Mouse (Mus musculus) heart, embryonic 13.5 days (tissue): ENCODE data around the gene Tbc1d10a. TPM values are rescaled to one million over a fixed set of nuclear protein-coding genes. Genes with fewer than 3 reads are reported as not detected.

Experiments used
- ATAC-seq: fragments of 200-750 bp; cut with Nextera tagmentation; 2 replicates; pipeline ENCODE4 v1.8.0; 2017; ENCODE audit warnings: moderate TSS enrichment; ENCODE audit not compliant: insufficient number of reproducible peaks, low FRiP score, low TSS enrichment; ENCODE audit errors: extremely low read depth
- H3K27ac ChIP-seq: fragments of 300-500 bp; sonication (generic); replicated peaks from 2 replicates; pipeline ENCODE4 v1.5.1; 2015; ENCODE audit warnings: moderate library complexity, mild to moderate bottlenecking, inconsistent platforms
- H3K27me3 ChIP-seq: fragments of 300-500 bp; sonication (generic); replicated peaks from 2 replicates; pipeline ENCODE4 v1.6.1; 2015; ENCODE audit warnings: mild to moderate bottlenecking, inconsistent platforms
- H3K36me3 ChIP-seq: fragments of 300-500 bp; sonication (generic); 2 replicates; pipeline ENCODE4 v1.6.1; 2015; ENCODE audit warnings: mild to moderate bottlenecking, inconsistent platforms
- H3K4me1 ChIP-seq: fragments of 300-500 bp; sonication (generic); 2 replicates; pipeline ENCODE4 v1.6.1; 2015; ENCODE audit warnings: inconsistent platforms
- H3K4me2 ChIP-seq: fragments of 300-500 bp; sonication (generic); 2 replicates; pipeline ENCODE4 v1.6.1; 2015; ENCODE audit warnings: inconsistent platforms, mild to moderate bottlenecking, moderate library complexity
- H3K4me3 ChIP-seq: fragments of 300-500 bp; sonication (generic); 2 replicates; pipeline ENCODE4 v1.5.1; 2015; ENCODE audit warnings: moderate library complexity, mild to moderate bottlenecking, inconsistent platforms
- H3K9ac ChIP-seq: fragments of 300-500 bp; sonication (generic); 2 replicates; pipeline ENCODE4 v1.6.1; 2015; ENCODE audit warnings: inconsistent platforms, mild to moderate bottlenecking, moderate library complexity
- H3K9me3 ChIP-seq: fragments of 300-500 bp; sonication (generic); 2 replicates; pipeline ENCODE4 v1.6.1; 2016; ENCODE audit warnings: inconsistent platforms
- WGBS: fragments of 180-500 bp; shearing (Covaris S2); methylation state at CpG from one replicate; pipeline ENCODE4 v1.1.7; 2015; ENCODE audit warnings: mixed read lengths; 5-methylcytosine and 5-hydroxymethylcytosine counted together
- polyA plus RNA-seq: library from polyadenylated mRNA; unstranded; fragments of >200 nt; fragmentation: Nextera tagmentation; extraction: Ambion mirVana; gene quantifications from 2 replicates; pipeline ENCODE4 v1.2.1, GENCODE M21; 2015

Gene Tbc1d10a
- polyA plus RNA-seq, 1 experiment from 2014 or later = 13.6 TPM

DNA sequence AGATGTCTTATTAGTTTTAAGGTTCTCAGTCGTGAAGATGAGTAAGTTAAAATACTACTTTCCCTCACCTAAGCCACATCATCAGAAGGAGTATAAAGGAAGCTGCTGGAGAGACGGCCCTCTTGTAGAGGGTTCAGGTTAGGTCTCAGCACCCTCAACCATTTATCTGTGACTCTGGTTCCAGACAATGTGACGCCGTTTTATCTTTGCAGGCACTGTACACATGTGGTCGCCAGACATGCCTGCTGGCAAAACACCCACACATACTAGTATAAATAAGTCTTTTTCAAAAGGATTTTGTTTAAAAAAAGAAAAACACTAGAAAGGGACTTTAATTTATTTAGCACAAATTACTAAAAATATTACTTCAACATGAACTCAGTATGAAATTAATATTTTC, 30.9 kb upstream of the Tbc1d10a start:
- H3K4me3 ChIP-seq = no peak overlapping the region
- H3K4me2 ChIP-seq = no peak overlapping the region
- H3K36me3 ChIP-seq = peaks cover 7% of the 10 kb centered on the region
- no peak overlapping the region for H3K9ac ChIP-seq
- no peak overlapping the region for H3K27ac ChIP-seq
- H3K27me3 ChIP-seq = no peaks in the 10 kb centered on the region
- H3K4me1 ChIP-seq = peaks cover 15% of the 10 kb centered on the region
- H3K9me3 ChIP-seq = no peaks in the 10 kb centered on the region
- 47% methylated on average over 5 of the region's 5 CpGs for WGBS
- no peak for ATAC-seq

DNA sequence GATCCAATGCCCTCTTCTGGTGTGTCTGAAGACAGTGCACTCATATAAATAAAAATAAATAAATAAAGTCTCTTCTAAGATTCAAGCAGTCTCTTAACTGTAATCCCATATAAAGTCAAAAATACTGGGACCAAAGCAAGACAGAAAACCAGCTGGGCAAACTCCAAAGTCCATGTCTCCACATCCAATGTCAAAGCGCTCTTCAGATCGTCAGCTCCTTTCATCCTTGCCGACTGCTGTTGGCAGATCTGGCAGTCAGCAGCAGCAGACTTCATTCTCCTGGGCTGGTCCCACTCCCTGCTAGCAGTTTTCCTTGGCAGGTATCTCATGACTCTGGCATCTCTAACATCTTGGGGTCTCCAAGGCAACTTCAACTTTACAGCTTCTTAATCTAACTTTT, 27.9 kb upstream of the Tbc1d10a start:
- H3K4me3 ChIP-seq = no peak overlapping the region
- 73% methylated on average over 3 of the region's 3 CpGs for WGBS
- H3K27ac ChIP-seq = no peak overlapping the region
- ATAC-seq = no peak
- peaks cover 39% of the 10 kb centered on the region for H3K4me1 ChIP-seq
- no peaks in the 10 kb centered on the region for H3K27me3 ChIP-seq
- no peaks in the 10 kb centered on the region for H3K9me3 ChIP-seq
- no peak overlapping the region for H3K9ac ChIP-seq
- H3K4me2 ChIP-seq = peak overlapping the region; percentile 96
- peaks cover 31% of the 10 kb centered on the region for H3K36me3 ChIP-seq

DNA sequence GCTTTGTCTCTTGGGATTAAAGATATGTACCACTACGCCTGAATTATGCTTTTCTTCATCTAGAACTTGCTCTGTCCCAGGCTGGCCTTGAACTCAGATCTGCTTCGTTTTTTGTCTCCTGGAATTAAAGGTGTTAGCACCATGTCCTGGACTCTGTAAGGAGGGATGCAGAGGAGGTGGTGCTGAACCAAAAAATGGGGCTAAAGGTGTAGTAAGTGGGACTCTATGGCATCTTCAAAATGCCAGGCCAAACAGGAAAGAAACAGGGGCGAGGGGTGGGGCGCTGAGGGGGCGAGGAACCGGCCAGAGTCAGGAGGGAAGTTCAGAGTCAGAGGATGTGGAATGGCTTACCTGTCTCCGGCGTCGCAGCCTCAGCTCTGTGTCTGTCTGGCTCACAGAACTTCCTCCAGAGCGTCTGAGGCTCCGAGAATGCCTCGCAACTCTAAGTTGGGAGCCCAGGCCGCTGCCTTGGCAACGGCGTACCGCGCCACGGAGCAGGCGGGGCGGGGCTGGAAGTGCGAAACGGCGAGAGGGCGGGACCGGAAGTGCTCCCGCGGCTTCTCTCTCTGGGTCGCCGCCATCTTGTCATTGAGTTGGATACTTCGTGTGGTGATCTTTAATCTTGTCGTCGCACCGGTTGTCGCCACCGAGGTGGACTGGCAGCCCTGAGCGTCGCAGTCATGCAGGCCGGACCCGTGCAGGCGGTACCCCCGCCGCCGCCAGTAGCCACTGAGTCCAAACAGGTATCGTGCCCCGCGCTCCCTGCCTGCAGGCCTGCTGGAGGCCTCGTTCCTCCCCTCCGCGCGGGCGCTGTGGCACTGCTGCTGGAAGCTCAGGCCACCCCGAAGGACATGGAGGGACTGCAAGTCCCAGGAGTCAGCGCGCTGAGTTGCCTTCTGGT, 26.5 kb upstream of the Tbc1d10a start, which contains the start of the genes Ccdc157 and Sf3a1:
TSS of gene Ccdc157 (minus strand) at position 486 of the 901 bp plus-strand sequence.
TSS of gene Sf3a1 (plus strand) at position 543 of the 901 bp plus-strand sequence.
- WGBS = 1% methylated on average over 53 of the region's 54 CpGs
- no peaks in the 10 kb centered on the region for H3K9me3 ChIP-seq
- peak within 1 kb of the TSS; percentile 96 for H3K4me2 ChIP-seq
- peaks cover 46% of the 10 kb centered on the region for H3K4me1 ChIP-seq
- no peaks in the 10 kb centered on the region for H3K27me3 ChIP-seq
- H3K4me3 ChIP-seq = peak within 1 kb of the TSS; percentile 87
- peak within 1 kb of the TSS; percentile 92 for H3K9ac ChIP-seq
- H3K27ac ChIP-seq = peak within 1 kb of the TSS; percentile 94
- H3K36me3 ChIP-seq = peaks cover 41% of the 10 kb centered on the region
- ATAC-seq = peak; percentile 81

DNA sequence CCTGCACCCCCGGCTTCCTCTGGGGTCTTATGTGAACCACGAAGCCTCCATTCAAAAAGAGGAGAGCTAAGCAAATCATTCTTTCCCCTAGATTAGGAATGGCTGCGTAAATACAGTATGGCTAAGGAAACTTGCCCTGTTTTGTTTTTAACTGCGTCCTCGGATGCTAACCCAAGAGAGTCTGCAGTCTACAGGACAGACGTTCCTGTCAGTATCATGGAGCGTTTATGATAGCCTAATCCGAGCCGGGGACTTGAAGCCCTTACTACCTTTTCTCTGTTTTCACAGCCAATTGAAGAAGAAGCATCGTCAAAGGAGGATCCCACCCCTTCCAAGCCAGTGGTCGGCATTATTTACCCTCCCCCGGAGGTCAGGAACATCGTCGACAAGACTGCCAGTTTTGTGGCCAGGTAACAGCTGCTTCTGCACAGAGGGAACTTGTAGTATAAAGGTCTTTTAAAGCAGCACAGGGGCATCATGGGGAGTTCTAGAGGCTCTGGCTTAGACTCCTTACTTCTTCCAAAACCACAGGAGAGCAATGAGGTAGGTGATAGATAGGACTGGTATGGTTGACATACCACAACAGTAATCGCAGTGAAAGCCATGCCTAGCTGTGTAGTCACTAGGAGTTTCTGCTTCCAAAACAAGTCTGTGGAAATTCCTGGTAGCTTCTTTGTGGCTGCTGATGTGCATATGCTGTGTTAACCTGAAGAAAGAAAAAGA, 25.7 kb upstream of the Tbc1d10a start:
- Histone ChIP-seq H3K36me3 (peaks cover 50% of the 10 kb centered on the region), H3K4me1 (peaks cover 46% of the 10 kb centered on the region), H3K27me3 (no peaks in the 10 kb centered on the region), H3K4me3 (peak overlapping the region; percentile 87), H3K27ac (peak overlapping the region; percentile 94), H3K9ac (peak overlapping the region; percentile 92), H3K9me3 (no peaks in the 10 kb centered on the region), H3K4me2 (peak overlapping the region; percentile 96)
- WGBS = 4% methylated on average over 15 of the region's 15 CpGs
- ATAC-seq = no peak

DNA sequence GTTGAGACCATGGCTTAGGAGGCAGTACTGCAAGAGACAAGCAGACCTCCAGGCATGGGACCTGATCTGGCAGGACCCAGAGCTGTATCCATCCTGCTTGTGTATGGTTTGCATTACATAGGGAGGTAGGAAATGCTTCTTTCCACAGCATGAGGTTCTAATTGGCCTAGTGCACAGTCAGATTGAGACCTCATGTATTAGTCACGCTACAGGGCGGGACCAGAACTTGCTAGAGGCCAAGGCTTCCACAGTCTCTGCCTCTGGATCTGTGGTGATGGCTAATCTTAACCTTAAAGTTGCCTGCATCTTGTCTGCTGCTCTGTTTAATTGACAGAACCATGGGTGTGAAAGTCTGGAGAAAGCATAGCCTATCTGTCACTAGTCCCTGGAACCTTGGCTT, 21.9 kb upstream of the Tbc1d10a start:
- H3K4me3 ChIP-seq = no peak overlapping the region
- ATAC-seq = no peak
- no peaks in the 10 kb centered on the region for H3K27me3 ChIP-seq
- H3K9me3 ChIP-seq = no peaks in the 10 kb centered on the region
- 89% methylated on average over 2 of the region's 2 CpGs for WGBS
- no peak overlapping the region for H3K27ac ChIP-seq
- peak overlapping the region; percentile 40; the same call in 1 of the 2 replicates for H3K9ac ChIP-seq
- H3K4me2 ChIP-seq = no peak overlapping the region
- H3K36me3 ChIP-seq = peaks cover 87% of the 10 kb centered on the region
- peaks cover 33% of the 10 kb centered on the region for H3K4me1 ChIP-seq

DNA sequence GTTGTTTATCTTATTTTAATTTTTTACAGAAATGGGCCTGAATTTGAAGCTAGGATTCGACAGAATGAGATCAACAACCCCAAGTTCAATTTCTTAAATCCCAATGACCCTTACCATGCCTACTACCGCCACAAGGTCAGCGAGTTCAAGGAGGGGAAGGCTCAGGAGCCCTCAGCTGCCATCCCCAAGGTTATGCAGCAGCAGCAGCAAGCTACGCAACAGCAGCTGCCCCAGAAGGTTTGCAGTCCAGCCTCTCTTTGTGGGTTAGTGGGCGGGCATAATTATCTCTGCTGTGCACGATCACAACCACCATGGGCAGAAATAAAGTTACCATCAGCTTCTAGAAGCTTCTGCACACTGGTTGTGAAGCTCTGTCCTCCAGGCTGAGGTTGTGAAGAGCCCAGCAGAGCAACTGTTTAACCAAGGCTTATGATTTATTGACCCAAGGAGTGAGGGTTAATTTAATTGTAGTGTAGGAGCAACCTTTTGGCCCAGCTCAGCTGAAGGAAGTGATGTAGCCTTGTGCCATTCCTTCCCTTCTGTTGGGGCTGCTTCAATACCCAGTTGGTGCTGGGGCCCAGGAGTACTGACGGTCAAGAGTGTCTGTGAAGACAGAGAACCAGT, 20.0 kb upstream of the Tbc1d10a start:
- no peak overlapping the region for H3K9ac ChIP-seq
- H3K4me1 ChIP-seq = peaks cover 21% of the 10 kb centered on the region
- H3K4me3 ChIP-seq = no peak overlapping the region
- H3K4me2 ChIP-seq = no peak overlapping the region
- no peak for ATAC-seq
- 94% methylated on average over 7 of the region's 7 CpGs for WGBS
- no peaks in the 10 kb centered on the region for H3K9me3 ChIP-seq
- H3K27me3 ChIP-seq = no peaks in the 10 kb centered on the region
- peaks cover 100% of the 10 kb centered on the region for H3K36me3 ChIP-seq
- no peak overlapping the region for H3K27ac ChIP-seq

DNA sequence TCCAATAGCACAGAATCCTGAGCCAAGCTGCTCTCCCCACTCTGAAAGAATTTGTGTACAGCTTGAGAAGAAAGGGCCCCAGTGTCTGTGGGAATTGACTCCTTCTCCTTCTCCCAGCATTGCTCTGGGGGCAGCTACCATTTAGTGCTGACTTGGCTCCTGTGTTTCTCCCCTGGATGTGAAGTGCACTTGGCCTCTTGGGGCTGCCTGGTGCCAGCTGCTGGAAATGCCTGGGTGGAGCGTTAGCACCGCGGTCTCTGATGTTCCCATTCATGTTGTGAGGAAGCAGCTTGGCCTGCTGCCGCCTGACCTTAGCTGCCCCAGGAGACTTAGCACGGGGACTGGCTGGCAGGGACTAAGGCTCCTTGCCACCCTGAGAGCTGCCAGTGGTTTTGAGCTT, 12.0 kb upstream of the Tbc1d10a start:
- Histone ChIP-seq H3K27me3 (no peaks in the 10 kb centered on the region), H3K9me3 (no peaks in the 10 kb centered on the region), H3K27ac (no peak overlapping the region), H3K9ac (no peak overlapping the region), H3K4me3 (no peak overlapping the region), H3K36me3 (peaks cover 100% of the 10 kb centered on the region), H3K4me1 (peaks cover 10% of the 10 kb centered on the region), H3K4me2 (no peak overlapping the region)
- no peak for ATAC-seq
- 92% methylated on average over 5 of the region's 5 CpGs for WGBS

DNA sequence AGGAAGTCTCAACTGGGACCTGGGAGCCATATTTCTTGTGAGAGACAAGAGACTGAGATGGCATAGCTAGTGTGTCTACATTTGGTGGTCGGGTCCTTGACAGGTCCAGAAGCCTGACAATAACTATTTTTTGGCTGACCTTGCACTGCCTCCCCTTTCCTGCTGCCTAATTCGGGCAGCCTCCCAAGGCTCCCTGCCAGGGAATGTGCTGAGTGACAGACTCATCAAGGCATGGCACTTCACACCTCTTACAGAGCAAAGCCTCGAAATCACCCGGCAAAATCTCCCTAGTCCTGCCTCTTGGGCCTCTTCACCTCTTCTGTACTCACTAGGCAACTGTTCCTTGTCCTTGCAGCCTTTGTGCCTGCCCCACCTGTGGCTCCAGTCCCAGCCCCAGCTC, 8.9 kb upstream of the Tbc1d10a start:
- H3K27ac ChIP-seq = peak overlapping the region; percentile 36; the same call in 1 of the 2 replicates
- H3K9ac ChIP-seq = no peak overlapping the region
- WGBS = 39% methylated on average over 4 of the region's 4 CpGs
- peaks cover 98% of the 10 kb centered on the region for H3K36me3 ChIP-seq
- no peaks in the 10 kb centered on the region for H3K9me3 ChIP-seq
- H3K4me1 ChIP-seq = peaks cover 10% of the 10 kb centered on the region
- H3K4me3 ChIP-seq = no peak overlapping the region
- no peaks in the 10 kb centered on the region for H3K27me3 ChIP-seq
- no peak overlapping the region for H3K4me2 ChIP-seq
- ATAC-seq = no peak

DNA sequence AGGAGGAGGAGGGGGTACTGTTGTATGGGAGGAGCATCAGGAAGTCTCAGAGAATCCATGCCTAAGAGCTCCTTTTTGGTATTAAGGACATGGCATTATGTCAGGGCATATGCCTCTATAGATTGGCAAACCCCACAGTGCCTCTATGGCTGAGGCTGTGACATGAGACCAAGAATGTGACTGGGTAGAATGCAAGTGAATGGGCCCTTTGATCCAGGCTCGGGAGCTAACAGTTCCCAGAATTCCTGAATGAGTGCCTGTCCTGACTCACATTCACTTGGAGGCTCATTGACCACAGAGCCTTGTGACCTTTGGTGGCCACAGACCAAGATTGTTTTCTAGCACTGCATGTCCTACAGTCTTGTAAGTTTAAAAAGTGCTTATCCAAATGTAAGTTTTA, 4.5 kb upstream of the Tbc1d10a start:
- no peak overlapping the region for H3K4me3 ChIP-seq
- H3K27me3 ChIP-seq = no peaks in the 10 kb centered on the region
- no peak overlapping the region for H3K27ac ChIP-seq
- peaks cover 14% of the 10 kb centered on the region for H3K4me1 ChIP-seq
- no peak for ATAC-seq
- H3K4me2 ChIP-seq = no peak overlapping the region
- no peak overlapping the region for H3K9ac ChIP-seq
- no peaks in the 10 kb centered on the region for H3K9me3 ChIP-seq
- H3K36me3 ChIP-seq = peaks cover 64% of the 10 kb centered on the region
- WGBS = 12% methylated on average over 1 of the region's 1 CpGs

DNA sequence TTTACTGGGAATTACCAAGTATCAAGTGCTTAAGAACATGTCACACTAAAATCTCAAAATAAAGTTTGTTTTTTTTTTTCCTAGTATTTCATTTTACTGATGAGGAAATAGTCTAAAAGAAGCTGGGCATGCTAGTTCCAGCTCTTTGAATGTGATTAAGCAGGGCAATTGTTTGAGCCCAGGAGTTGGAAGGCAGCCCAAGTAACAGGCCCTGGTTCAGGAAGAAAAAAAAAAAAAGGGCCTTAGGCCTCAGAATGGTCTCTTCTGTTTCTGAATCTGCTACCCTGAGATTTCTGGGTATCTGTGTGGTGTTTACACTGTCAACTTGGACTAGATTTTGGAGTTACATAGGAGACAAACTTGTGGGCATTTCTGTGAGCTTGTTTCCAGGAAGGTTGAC, 3.1 kb upstream of the Tbc1d10a start:
- peaks cover 49% of the 10 kb centered on the region for H3K36me3 ChIP-seq
- no peak for ATAC-seq

DNA sequence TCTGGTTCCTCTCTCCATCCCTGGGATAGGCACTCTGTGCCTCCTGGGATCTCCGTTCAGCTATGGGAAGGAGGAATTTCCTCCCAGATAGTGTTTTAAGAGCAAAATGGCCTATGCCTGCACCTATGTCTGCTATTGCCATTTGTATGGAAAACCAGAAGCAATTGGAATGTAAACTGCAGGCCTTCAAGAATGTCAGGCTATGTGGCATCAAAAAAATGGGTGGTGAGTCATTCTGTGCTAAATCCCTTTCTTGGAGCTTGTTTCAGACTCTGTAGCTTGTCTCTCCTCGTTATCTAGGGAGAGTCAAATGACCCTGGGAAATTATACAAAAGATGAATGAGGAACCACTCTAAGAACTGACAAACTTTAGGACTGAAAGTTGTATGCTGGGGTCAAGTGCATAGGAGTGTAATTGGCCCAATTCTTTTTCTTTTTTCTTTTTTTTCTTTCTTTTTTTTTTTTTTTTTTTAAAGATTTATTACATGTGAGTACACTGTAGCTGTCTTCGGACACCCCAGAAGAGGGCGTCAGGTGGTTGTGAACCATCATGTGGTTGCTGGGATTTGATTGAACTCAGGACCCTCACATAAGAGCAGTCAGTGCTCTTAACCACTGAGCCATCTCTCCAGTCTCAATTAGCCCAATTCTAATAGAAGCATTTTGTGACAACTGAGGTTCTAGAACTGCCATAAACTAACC, 2.2 kb upstream of the Tbc1d10a start:
- peaks cover 18% of the 10 kb centered on the region for H3K4me1 ChIP-seq
- no peak for ATAC-seq
- WGBS = 58% methylated on average over 4 of the region's 4 CpGs
- no peak overlapping the region for H3K9ac ChIP-seq
- H3K36me3 ChIP-seq = peaks cover 40% of the 10 kb centered on the region
- H3K4me3 ChIP-seq = no peak overlapping the region
- no peak overlapping the region for H3K4me2 ChIP-seq
- H3K27ac ChIP-seq = no peak overlapping the region
- H3K9me3 ChIP-seq = no peaks in the 10 kb centered on the region
- H3K27me3 ChIP-seq = no peaks in the 10 kb centered on the region

More for the DNA sequence above, 3.1 kb upstream of the Tbc1d10a start:
- Histone ChIP-seq H3K27ac (no peak overlapping the region), H3K9ac (no peak overlapping the region), H3K9me3 (no peaks in the 10 kb centered on the region), H3K4me2 (no peak overlapping the region), H3K4me3 (no peak overlapping the region), H3K4me1 (peaks cover 18% of the 10 kb centered on the region), H3K27me3 (no peaks in the 10 kb centered on the region)
